Mouse (Mus musculus) testis, adult 2 months (tissue): Measurements from ENCODE around the gene P2rx6. TPM values are rescaled to one million over a fixed set of nuclear protein-coding genes. Genes with fewer than 3 reads are reported as not detected.

ENCODE experiments used
- H3K27ac ChIP-seq: fragments of 200-500 bp; 2 replicates; pipeline ENCODE4 v1.5.1; 2012; ENCODE audit warnings: low read depth, low read length; ENCODE audit not compliant: control insufficient read depth, insufficient read depth
- H3K27me3 ChIP-seq: fragments of 200-500 bp; 2 replicates; pipeline ENCODE4 v1.6.1; 2012; ENCODE audit warnings: mild to moderate bottlenecking, low read length, moderate library complexity; ENCODE audit not compliant: control insufficient read depth, insufficient read depth
- H3K36me3 ChIP-seq: fragments of 200-500 bp; 2 replicates; pipeline ENCODE4 v1.6.1; 2012; ENCODE audit warnings: mild to moderate bottlenecking, low read length; ENCODE audit not compliant: control insufficient read depth, insufficient read depth
- H3K4me1 ChIP-seq: fragments of 200-500 bp; 2 replicates; pipeline ENCODE4 v1.6.1; 2012; ENCODE audit warnings: low read length; ENCODE audit not compliant: control insufficient read depth, insufficient read depth
- H3K4me3 ChIP-seq: fragments of 200-500 bp; 2 replicates; pipeline ENCODE4 v1.5.1; 2012; ENCODE audit warnings: low read depth, mild to moderate bottlenecking, low read length, moderate library complexity, mixed read lengths; ENCODE audit not compliant: control insufficient read depth
- CTCF ChIP-seq: fragments of 200-500 bp; IDR thresholded peaks from 2 replicates; pipeline ENCODE4 v1.5.1; 2012; ENCODE audit warnings: low read depth, mild to moderate bottlenecking, inconsistent platforms, low read length, moderate library complexity; ENCODE audit not compliant: control insufficient read depth, insufficient read depth, insufficient replicate concordance
- POLR2A ChIP-seq: fragments of 200-500 bp; IDR thresholded peaks from 2 replicates; pipeline ENCODE4 v1.6.1; 2012; ENCODE audit warnings: low read depth, mild to moderate bottlenecking, inconsistent platforms, low read length, moderate library complexity; ENCODE audit not compliant: control insufficient read depth
- polyA plus RNA-seq: library from polyadenylated mRNA; depleted of rRNA; stranded (reverse); fragments of >200 nt; gene quantifications from 2 replicates; pipeline ENCODE4 v1.2.3, GENCODE M21; 2012; rRNA removed

P2rx6 gene
- polyA plus RNA-seq, 1 experiment, result 0.73 TPM

GRCm38 (mm10) chr16:17616212-17616611, 54.5 kb downstream of the P2rx6 start:
- H3K27me3 ChIP-seq, result no peaks in the 10 kb centered on the region
- H3K4me1 ChIP-seq, result peaks cover 11% of the 10 kb centered on the region
- no peak for TF ChIP-seq POLR2A
- no peak for TF ChIP-seq CTCF
- no peak overlapping the region for H3K4me3 ChIP-seq
- no peaks in the 10 kb centered on the region for H3K36me3 ChIP-seq
- no peak overlapping the region for H3K27ac ChIP-seq

- peak; percentile 77; the same call in 1 of the 2 replicates for TF ChIP-seq CTCF
- TF ChIP-seq POLR2A, result no peak
- no peak overlapping the region for H3K4me3 ChIP-seq
- H3K27ac ChIP-seq, result no peak overlapping the region
- no peaks in the 10 kb centered on the region for H3K27me3 ChIP-seq
- H3K36me3 ChIP-seq, result no peaks in the 10 kb centered on the region; the same call in 1 of the 2 replicates
- H3K4me1 ChIP-seq, result peaks cover 11% of the 10 kb centered on the region
Observed at GRCm38 (mm10) chr16:17617922-17618565, 56.4 kb downstream of the P2rx6 start.

- peak within 1 kb of the TSS; percentile 61 for H3K27ac ChIP-seq
- peak within 1 kb of the TSS; percentile 98 for H3K4me3 ChIP-seq
- TF ChIP-seq POLR2A (peak; percentile 54; the same call in 1 of the 2 replicates), CTCF (no peak)
- peaks cover 11% of the 10 kb centered on the region for H3K4me1 ChIP-seq
- no peaks in the 10 kb centered on the region; the same call in 1 of the 2 replicates for H3K36me3 ChIP-seq
- no peaks in the 10 kb centered on the region for H3K27me3 ChIP-seq
Observed at GRCm38 (mm10) chr16:17619198-17620105, 57.8 kb downstream of the P2rx6 start, which contains the start of gene Smpd4. Gene Smpd4, plus strand, starts transcription at chr16:17619354.

- no peak overlapping the region for H3K4me3 ChIP-seq
- no peaks in the 10 kb centered on the region for H3K27me3 ChIP-seq
- H3K27ac ChIP-seq, result no peak overlapping the region
- H3K36me3 ChIP-seq, result no peaks in the 10 kb centered on the region; the same call in none of the 2 replicates
- H3K4me1 ChIP-seq, result peaks cover 11% of the 10 kb centered on the region
- TF ChIP-seq POLR2A, result no peak
Observed at GRCm38 (mm10) chr16:17621936-17622335, 60.3 kb downstream of the P2rx6 start.

GRCm38 (mm10) chr16:17625488-17626268, 64.0 kb downstream of the P2rx6 start:
- H3K27me3 ChIP-seq, result no peaks in the 10 kb centered on the region
- H3K27ac ChIP-seq, result no peak overlapping the region

GRCm38 (mm10) chr16:17626269-17626555, 64.5 kb downstream of the P2rx6 start:
- TF ChIP-seq POLR2A, result no peak
- no peak for TF ChIP-seq CTCF
- Histone ChIP-seq H3K27ac (no peak overlapping the region), H3K4me1 (no peaks in the 10 kb centered on the region), H3K36me3 (no peaks in the 10 kb centered on the region; the same call in none of the 2 replicates), H3K27me3 (no peaks in the 10 kb centered on the region), H3K4me3 (no peak overlapping the region)

More at GRCm38 (mm10) chr16:17625488-17626268, 64.0 kb downstream of the P2rx6 start:
- no peak overlapping the region for H3K4me3 ChIP-seq
- no peaks in the 10 kb centered on the region; the same call in none of the 2 replicates for H3K36me3 ChIP-seq
- H3K4me1 ChIP-seq, result no peaks in the 10 kb centered on the region
- TF ChIP-seq CTCF, result peak; percentile 40; the same call in 1 of the 2 replicates
- no peak for TF ChIP-seq POLR2A

Other genes starting within 250 kb of the P2rx6 start
- gene Serpind1, start 230.5 kb upstream of the P2rx6 start, polyA plus RNA-seq, result 0.10 TPM in 1 of 2 replicates, not detected in the other
- gene Snap29, start 155.9 kb upstream of the P2rx6 start, polyA plus RNA-seq, result 7.1 and 8.3 TPM in 2 replicates
- 87.0 and 88.7 TPM in 2 replicates for gene Pi4ka, start 155.6 kb upstream of the P2rx6 start, polyA plus RNA-seq
- gene Crkl, start 109.9 kb upstream of the P2rx6 start, polyA plus RNA-seq, result 12.1 and 15.5 TPM in 2 replicates
- 3.5 and 4.6 TPM in 2 replicates for gene Aifm3, start 72.3 kb upstream of the P2rx6 start, polyA plus RNA-seq
- 55.8 and 57.5 TPM in 2 replicates for gene Lztr1, start 53.2 kb upstream of the P2rx6 start, polyA plus RNA-seq
- 154 and 171 TPM in 2 replicates for gene Thap7, start 30.7 kb upstream of the P2rx6 start, polyA plus RNA-seq
- 0.31 and 0.54 TPM in 2 replicates for gene Lrrc74b, start 638 bp upstream of the P2rx6 start, polyA plus RNA-seq
- 49.9 and 55.6 TPM in 2 replicates for gene Slc7a4, start 21.3 kb downstream of the P2rx6 start, polyA plus RNA-seq
- 280 and 291 TPM in 2 replicates for gene Smpd4, start 57.5 kb downstream of the P2rx6 start, polyA plus RNA-seq
- 120 and 138 TPM in 2 replicates for gene Ccdc74a, start 84.6 kb downstream of the P2rx6 start, polyA plus RNA-seq
- 86.1 and 95.2 TPM in 2 replicates for gene Med15, start 171.0 kb downstream of the P2rx6 start, polyA plus RNA-seq
- gene Klhl22, start 197.7 kb downstream of the P2rx6 start, polyA plus RNA-seq, result 9.1 and 9.4 TPM in 2 replicates
- gene Scarf2, start 235.4 kb downstream of the P2rx6 start, polyA plus RNA-seq, result 4.1 and 5.6 TPM in 2 replicates